Mouse (Mus musculus): ENCODE data around the gene Btbd8. TPM values are rescaled to one million over a fixed set of nuclear protein-coding genes. Genes with fewer than 3 reads are reported as not detected.

Gene Btbd8
- total RNA-seq (2021) (1 to 10 TPM; 4.4 to 8.5 TPM), polyA plus RNA-seq (2012; rRNA removed) (0.41 and 0.58 TPM in 2 replicates)
- long read RNA-seq, partial matches to known transcripts: 1 of 2 reads
- long read RNA-seq, other reads (novel, unspliced or antisense): 1 of 2 reads

GRCm38 (mm10) chr5:107437464-107438281 lies at the start of gene Btbd8:
Gene Btbd8, plus strand, starts transcription at chr5:107437997.
- peak; percentile 94 for DNase-seq

GRCm38 (mm10) chr5:107389373-107389772 lies 48.4 kb upstream of the Btbd8 start:
- DNase-seq: no peak

- DNase-seq: no peak
These were observed 43.4 kb upstream of the Btbd8 start for GRCm38 (mm10) chr5:107394437-107394836.

- no peak for DNase-seq
These were observed 35.4 kb upstream of the Btbd8 start, which contains the start of gene Ephx4 for GRCm38 (mm10) chr5:107402436-107402835. Gene Ephx4, plus strand, starts transcription at chr5:107402736.

GRCm38 (mm10) chr5:107403011-107403946 lies 34.5 kb upstream of the Btbd8 start:
- peak; percentile 30 for DNase-seq

GRCm38 (mm10) chr5:107403947-107404684 lies 33.7 kb upstream of the Btbd8 start:
- DNase-seq: no peak

GRCm38 (mm10) chr5:107405361-107405760 lies 32.4 kb upstream of the Btbd8 start:
- no peak for DNase-seq

GRCm38 (mm10) chr5:107410305-107410704 lies 27.5 kb upstream of the Btbd8 start:
- no peak for DNase-seq

- DNase-seq: no peak
These were observed 26.5 kb upstream of the Btbd8 start for GRCm38 (mm10) chr5:107411326-107411725.

- no peak for DNase-seq
These were observed 25.5 kb upstream of the Btbd8 start for GRCm38 (mm10) chr5:107412285-107412684.

GRCm38 (mm10) chr5:107415098-107415497 lies 22.7 kb upstream of the Btbd8 start:
- no peak for DNase-seq

GRCm38 (mm10) chr5:107421676-107422075 lies 16.1 kb upstream of the Btbd8 start:
- DNase-seq: no peak

- DNase-seq: no peak
These were observed 6.5 kb upstream of the Btbd8 start, which contains the start of gene Lpcat2b for GRCm38 (mm10) chr5:107431249-107431648. Gene Lpcat2b, plus strand, starts transcription at chr5:107431549.

GRCm38 (mm10) chr5:107434001-107434400 lies 3.8 kb upstream of the Btbd8 start:
- DNase-seq: no peak

GRCm38 (mm10) chr5:107436185-107436584 lies 1.6 kb upstream of the Btbd8 start:
- DNase-seq: no peak

GRCm38 (mm10) chr5:107436587-107437209 lies 1.1 kb upstream of the Btbd8 start:
- DNase-seq: no peak

GRCm38 (mm10) chr5:107438353-107438752 lies 556 bp downstream of the Btbd8 start:
- DNase-seq: no peak

GRCm38 (mm10) chr5:107441881-107442280 lies 4.1 kb downstream of the Btbd8 start:
- no peak for DNase-seq

- no peak for DNase-seq
These were observed 6.5 kb downstream of the Btbd8 start for GRCm38 (mm10) chr5:107444251-107444650.

GRCm38 (mm10) chr5:107447977-107448376 lies 10.2 kb downstream of the Btbd8 start:
- DNase-seq: no peak

- no peak for DNase-seq
These were observed 11.0 kb downstream of the Btbd8 start for GRCm38 (mm10) chr5:107448784-107449183.

Measured in adrenal gland, adult 2 months (tissue).